Mouse (Mus musculus) naive thymus-derived CD4-positive, alpha-beta T cell, adult 2 months (primary cell): Measurements from ENCODE around the gene Mid1.
"Not testable (repeated sequence)": the region's sequence is repeated elsewhere in the genome, so short reads cannot be mapped to it uniquely, and the experiment has no call there.

ENCODE experiments used
- DNase-seq: peaks from one replicate; pipeline ENCODE4 v3.0.0-alpha.2; 2011; ENCODE audit warnings: low read depth

The Mid1 gene

DNA sequence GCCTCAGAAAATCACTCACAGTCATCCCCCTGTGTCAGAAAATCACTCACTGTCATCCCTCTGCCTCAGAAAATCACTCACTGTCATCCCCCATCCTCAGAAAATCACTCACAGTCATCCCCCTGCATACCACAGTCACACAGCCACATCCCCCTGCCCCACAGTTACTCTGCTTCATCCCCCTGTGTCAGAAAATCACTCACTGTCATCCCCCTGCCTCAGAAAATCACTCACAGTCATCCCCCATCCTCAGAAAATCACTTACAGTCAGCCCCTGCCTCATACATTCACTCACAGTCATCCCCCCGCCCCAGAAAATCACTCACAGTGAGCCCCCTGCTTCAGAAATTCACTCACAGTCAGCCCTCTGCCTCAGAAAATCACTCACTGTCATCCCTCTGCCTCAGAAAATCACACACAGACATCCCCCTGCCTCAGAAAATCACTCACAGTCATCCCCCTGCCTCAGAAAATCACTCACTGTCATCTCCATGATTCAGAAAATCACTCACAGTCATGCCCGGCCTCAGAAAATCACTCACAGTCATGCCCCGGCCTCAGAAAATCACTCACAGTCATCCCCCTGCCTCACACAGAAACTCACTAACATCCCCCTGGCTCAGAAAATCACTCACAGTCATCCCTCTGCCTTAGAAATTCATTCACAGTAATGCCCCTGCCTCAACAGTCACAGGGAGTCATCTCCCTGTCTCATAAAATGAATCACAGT lies 315.1 kb downstream of the Mid1 start:
- DNase-seq: not testable (repeated sequence)

DNA sequence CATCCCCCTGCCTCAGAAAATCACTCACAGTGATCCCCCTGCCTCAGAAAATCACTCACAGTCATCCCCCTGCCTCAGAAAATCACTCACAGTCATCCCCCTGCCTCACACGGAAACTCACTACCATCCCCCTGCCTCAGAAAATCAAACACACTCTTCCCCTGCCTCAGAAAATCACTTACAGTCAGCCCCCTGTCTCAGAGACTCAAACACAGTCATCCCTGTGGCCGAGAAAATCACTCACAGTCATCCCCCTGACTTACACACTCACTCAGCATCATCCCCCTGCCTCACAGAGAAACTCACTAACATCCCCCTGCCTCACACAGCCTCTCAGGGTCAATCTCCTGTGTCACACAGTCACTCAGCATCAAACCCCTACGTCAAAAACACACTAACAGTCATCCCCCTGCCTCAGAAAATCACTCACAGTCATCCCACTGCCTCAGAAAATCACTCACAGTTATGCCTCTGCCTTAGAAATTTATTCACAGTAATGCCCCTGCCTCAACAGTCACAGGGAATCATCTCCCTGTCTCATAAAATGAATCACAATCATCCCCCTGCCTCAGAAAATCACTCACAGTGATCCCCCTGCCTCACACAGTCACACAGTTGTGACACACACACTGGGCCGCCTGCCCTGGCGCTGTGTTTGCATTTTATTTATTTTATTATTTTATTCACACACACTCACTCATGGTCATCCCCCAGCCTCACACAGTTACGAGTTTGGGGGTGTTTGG lies 315.8 kb downstream of the Mid1 start:
- DNase-seq: not testable (repeated sequence)

DNA sequence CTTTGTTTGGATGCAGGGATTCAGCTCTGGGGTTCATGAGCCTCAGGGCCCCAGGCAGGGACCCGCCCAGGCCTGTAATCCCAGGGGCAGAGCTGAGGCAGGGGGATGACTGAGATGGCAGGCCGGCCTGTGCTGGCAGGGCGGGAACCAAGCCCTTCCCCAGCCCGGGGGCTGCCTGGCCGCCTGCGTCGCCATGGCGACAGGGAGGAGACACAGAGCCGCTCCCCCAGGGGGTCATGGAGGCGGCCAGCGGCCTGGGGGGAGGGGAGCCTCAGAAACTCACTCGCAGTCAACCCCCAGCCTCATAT lies 316.3 kb downstream of the Mid1 start:
- DNase-seq: not testable (repeated sequence)

DNA sequence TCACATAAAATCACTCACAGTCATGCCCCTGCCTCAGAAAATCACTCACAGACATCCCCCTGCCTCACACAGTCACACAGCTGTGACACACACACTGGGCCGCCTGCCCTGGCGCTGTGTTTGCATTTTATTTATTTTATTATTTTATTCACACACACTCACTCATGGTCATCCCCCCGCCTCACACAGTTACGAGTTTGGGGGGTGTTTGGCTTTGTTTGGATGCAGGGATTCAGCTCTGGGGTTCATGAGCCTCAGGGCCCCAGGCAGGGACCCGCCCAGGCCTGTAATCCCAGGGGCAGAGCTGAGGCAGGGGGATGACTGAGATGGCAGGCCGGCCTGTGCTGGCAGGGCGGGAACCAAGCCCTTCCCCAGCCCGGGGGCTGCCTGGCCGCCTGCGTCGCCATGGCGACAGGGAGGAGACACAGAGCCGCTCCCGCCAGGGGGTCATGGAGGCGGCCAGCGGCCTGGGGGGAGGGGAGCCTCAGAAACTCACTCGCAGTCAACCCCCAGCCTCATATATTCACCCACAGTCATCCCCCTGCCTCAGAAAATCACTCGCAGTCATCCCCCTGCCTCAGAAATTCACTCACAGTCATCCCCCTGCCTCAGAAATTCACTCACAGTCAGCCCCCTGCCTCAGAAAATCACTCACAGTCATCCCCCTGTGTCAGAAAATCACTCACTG lies 317.7 kb downstream of the Mid1 start:
- DNase-seq: not testable (repeated sequence)

DNA sequence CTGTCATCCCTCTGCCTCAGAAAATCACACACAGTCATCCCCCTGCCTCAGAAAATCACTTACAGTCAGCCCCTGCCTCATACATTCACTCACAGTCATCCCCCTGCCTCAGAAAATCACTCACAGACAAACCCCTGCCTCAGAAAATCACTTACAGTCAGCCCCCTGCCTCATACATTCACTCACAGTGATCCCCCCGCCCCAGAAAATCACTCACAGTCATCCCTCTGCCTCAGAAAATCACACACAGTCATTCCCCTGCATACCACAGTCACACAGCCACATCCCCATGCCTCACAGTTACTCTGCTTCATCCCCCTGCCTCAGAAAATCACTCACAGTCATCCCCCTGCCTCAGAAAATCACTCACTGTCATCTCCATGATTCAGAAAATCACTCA lies 318.5 kb downstream of the Mid1 start:
- not testable (repeated sequence) for DNase-seq

DNA sequence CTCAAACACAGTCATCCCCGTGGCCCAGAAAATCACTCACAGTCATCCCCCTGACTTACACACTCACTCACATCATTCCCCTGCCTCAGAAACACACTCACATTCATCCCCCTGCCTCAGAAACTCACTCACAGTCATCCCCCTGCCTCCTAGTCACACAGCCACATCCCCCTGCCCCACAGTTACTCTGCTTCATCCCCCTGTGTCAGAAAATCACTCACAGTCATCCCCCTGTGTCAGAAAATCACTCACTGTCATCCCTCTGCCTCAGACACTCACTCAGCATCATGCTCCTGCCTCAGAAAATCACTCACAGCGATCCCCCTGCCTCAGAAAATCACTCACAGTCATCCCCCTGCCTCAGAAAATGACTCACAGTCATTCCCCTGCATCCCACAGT lies 319.2 kb downstream of the Mid1 start:
- not testable (repeated sequence) for DNase-seq

DNA sequence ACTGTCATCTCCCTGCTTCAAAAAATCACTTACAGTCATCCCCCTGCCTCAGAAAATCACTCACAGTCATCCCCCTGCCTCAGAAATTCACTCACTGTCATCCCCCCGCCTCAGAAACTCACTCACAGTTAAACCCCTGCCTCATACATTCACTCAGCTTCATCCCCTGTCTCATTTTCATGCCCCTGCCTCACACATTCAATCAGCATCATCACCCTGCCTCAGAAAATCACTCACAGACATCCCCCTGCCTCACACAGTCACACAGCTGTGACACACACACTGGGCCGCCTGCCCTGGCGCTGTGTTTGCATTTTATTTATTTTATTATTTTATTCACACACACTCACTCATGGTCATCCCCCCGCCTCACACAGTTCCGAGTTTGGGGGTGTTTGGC lies 319.8 kb downstream of the Mid1 start:
- not testable (repeated sequence) for DNase-seq

DNA sequence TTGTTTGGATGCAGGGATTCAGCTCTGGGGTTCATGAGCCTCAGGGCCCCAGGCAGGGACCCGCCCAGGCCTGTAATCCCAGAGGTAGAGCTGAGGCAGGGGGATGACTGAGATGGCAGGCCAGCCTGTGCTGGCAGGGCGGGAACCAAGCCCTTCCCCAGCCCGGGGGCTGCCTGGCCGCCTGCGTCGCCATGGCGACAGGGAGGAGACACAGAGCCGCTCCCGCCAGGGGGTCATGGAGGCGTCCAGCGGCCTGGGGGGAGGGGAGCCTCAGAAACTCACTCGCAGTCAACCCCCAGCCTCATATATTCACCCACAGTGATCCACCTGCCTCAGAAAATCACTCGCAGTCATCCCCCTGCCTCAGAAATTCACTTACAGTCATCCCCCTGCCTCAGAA lies 320.2 kb downstream of the Mid1 start:
- DNase-seq: not testable (repeated sequence)

DNA sequence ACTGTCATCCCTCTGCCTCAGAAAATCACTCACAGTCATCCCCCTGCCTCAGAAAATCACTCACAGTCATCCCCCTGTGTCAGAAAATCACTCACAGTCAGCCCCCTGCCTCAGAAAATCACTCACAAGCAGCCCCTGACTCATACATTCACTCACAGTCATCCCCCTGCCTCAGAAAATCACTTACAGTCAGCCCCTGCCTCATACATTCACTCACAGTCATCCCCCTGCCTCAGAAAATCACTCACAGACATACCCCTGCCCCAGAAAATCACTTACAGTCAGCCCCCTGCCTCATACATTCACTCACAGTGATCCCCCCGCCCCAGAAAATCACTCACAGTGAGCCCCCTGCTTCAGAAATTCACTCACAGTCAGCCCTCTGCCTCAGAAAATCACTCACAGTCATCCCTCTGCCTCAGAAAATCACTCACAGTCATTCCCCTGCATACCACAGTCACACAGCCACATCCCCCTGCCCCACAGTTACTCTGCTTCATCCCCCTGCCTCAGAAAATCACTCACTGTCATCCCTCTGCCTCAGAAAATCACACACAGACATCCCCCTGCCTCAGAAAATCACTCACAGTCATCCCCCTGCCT lies 320.8 kb downstream of the Mid1 start:
- DNase-seq: not testable (repeated sequence)

DNA sequence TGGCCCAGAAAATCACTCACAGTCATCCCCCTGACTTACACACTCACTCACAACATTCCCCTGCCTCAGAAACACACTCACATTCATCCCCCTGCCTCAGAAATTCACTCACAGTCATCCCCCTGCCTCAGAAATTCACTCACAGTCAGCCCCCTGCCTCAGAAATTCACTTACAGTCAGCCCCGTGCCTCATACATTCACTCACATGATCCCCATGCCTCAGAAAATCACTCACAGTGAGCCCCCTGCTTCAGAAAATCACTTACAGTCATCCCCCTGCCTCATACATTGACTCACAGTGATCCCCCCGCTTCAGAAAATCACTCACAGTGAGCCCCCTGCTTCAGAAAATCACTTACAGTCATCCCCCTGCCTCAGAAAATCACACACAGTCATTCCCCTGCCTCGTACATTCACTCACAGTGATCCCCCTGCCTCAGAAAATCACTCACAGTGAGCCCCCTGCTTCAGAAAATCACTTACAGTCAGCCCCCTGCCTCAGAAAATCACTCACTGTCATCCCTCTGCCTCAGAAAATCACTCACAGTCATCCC lies 321.8 kb downstream of the Mid1 start:
- DNase-seq: not testable (repeated sequence)

DNA sequence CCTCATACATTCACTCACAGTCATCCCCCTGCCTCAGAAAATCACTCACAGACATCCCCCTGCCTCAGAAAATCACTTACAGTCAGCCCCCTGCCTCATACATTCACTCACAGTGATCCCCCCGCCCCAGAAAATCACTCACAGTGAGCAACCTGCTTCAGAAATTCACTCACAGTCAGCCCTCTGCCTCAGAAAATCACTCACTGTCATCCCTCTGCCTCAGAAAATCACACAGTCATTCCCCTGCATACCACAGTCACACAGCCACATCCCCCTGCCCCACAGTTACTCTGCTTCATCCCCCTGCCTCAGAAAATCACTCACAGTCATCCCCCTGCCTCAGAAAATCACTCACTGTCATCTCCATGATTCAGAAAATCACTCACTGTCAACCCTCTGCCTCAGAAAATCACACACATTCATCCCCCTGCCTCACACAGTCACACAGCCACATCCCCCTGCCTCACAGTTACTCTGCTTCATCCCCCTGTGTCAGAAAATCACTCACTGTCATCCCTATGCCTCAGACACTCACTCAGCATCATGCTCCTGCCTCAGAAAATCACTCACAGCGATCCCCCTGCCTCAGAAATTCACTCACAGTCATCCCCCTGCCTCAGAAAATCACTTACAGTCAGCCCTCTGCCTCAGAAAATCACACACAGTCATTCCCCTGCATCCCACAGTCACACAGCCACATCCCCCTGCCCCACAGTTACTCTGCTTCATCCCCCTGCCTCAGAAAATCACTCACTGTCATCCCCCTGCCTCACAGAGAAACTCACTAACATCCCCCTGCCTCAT lies 322.6 kb downstream of the Mid1 start:
- DNase-seq: not testable (repeated sequence)

DNA sequence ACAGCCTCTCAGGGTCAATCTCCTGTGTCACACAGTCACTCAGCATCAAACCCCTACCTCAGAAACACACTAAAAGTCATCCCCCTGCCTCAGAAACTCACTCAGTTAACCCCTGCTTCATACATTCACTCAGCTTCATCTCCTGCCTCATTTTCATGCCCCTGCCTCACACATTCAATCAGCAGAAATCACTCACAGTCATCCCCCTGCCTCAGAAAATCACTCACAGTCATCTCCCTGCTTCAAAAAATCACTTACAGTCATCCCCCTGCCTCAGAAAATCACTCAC lies 323.1 kb downstream of the Mid1 start:
- DNase-seq: peak; percentile 70

DNA sequence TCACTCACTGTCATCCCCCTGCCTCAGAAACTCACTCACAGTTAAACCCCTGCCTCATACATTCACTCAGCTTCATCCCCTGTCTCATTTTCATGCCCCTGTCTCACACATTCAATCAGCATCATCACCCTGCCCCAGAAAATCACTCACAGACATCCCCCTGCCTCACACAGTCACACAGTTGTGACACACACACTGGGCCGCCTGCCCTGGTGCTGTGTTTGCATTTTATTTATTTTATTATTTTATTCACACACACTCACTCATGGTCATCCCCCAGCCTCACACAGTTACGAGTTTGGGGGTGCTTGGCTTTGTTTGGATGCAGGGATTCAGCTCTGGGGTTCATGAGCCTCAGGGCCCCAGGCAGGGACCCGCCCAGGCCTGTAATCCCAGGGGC lies 323.6 kb downstream of the Mid1 start:
- DNase-seq: peak; percentile 75

DNA sequence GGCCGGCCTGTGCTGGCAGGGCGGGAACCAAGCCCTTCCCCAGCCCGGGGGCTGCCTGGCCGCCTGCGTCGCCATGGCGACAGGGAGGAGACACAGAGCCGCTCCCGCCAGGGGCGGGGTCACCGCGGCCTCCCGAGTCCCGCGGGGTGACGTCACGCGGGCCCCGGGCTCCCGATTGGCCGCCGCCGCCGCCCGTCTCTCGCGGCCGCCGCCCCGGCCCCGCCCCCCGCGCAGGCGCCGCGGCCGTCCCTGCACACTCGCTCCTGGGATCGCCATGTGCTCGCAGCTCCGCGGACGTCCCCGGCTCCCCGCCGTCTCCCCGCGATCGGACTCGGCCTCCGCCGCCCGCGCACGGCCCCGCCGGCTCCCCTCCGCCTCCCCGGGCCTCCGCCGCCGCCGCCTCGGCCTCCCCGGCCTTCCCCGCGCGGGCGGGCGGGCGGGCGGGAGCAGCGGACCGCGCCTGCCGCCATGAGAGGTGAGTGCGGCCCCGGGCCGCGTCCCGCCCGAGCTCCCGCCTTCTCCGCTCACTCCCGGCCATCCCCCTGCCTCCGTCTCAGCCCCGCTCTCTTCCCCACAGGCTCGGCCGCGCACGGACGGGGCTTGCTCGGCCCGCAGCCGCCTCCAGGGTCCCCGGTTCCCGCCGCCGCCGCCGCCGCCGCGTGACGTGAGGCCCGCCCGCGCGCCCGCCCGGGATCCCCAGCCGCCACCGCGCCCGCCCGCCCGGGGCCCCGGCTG lies 324.2 kb downstream of the Mid1 start, which contains the start of gene Gm21887:
Gm21887 (plus strand) TSS at position 644 of the 735 bp plus-strand sequence.
- peak; percentile 100 for DNase-seq

DNA sequence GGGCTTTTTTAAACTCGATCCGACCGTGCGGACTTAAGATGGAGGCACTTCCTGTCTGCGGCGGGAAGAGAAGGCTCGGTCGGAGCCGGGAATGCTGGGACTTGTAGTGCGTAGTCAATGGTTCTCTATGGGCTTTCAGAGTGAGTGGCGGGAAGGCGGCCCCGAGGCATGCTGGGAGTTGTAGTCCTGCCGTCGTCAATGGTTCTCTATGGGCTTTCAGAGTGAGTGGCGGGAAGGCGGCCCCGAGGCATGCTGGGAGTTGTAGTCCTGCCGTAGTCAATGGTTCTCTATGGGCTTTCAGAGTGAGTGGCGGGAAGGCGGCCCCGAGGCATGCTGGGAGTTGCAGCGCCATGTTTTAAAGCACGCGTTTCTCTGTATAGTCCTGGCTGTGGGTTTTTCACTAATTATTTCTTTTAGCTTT lies 324.8 kb downstream of the Mid1 start:
- peak; percentile 100 for DNase-seq

DNA sequence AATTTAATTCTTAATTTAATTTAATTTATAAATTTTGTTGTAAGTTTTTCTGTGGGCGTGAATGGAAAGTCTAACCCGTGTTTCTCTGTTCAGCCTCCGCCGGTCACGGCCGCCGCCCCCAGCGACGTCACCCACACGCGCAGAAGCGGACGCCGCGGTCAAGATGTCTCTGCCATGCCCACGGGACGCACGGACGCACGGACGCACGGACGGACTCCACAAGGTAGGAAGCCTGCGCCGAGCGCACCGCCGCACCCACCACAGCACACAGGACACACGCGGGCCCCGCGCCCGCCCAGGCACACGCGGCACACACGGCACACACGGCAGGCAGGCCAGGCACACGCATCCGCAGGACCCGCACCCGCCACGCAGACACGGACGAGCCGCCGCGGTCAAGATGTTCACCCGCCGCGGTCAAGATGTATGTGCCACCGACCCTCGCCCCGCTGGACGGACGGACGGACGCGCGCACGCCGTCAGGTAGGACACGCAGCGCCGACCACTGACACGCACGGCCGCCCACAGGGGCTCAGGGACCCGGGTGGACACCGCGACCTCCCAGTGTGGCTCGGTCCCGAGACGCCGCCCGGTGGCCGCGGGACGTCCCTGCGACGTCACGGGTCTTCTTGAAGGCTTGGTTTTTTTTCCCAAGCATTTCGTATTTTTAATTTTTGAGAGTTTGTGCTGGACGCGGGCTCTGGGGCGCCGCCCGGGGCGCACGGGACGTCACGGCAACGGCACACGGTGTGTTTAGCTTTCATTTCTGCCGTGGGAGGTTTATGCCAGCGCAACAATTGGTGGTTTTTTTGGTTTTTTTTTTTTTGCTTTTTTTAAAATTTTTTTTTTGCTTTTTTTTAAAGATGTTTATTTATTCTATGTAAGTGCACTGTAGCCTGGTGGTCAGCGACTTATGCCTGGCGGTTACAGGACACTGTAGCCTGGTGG lies 325.9 kb downstream of the Mid1 start:
- peak; percentile 92 for DNase-seq

DNA sequence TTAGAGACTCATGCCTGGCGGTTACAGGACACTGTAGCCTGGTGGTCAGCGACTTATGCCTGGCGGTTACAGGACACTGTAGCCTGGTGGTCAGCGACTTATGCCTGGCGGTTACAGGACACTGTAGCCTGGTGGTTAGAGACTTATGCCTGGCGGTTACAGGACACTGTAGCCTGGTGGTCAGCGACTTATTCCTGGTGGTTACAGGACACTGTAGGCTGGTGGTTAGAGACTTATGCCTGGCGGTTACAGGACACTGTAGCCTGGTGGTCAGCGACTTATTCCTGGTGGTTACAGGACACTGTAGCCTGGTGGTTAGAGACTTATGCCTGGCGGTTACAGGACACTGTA lies 326.5 kb downstream of the Mid1 start:
- DNase-seq: not testable (repeated sequence)

DNA sequence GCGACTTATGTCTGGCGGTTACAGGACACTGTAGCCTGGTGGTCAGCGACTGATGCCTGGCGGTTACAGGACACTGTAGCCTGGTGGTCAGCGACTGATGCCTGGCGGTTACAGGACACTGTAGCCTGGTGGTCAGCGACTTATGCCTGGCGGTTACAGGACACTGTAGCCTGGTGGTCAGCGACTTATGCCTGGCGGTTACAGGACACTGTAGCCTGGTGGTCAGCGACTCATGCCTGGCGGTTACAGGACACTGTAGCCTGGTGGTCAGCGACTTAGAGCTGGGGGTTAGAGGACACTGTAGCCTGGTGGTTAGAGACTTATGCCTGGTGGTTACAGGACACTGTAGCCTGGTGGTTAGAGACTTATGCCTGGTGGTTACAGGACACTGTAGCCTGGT lies 328.4 kb downstream of the Mid1 start:
- not testable (repeated sequence) for DNase-seq

DNA sequence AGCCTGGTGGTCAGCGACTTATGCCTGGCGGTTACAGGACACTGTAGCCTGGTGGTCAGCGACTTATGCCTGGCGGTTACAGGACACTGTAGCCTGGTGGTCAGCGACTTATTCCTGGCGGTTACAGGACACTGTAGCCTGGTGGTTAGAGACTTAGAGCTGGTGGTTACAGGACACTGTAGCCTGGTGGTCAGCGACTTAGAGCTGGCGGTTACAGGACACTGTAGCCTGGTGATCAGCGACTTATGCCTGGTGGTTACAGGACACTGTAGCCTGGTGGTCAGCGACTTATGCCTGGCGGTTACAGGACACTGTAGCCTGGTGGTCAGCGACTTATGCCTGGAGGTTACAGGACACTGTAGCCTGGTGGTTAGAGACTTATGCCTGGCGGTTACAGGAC lies 329.0 kb downstream of the Mid1 start:
- peak; percentile 73 for DNase-seq

DNA sequence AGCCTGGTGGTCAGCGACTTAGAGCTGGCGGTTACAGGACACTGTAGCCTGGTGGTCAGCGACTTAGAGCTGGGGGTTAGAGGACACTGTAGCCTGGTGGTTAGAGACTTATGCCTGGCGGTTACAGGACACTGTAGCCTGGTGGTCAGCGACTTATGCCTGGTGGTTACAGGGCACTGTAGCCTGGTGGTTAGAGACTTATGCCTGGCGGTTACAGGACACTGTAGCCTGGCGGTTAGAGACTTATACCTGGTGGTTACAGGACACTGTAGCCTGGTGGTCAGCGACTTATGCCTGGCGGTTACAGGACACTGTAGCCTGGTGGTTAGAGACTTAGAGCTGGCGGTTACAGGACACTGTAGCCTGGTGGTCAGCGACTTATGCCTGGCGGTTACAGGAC lies 330.9 kb downstream of the Mid1 start:
- not testable (repeated sequence) for DNase-seq
